Mouse (Mus musculus) lung, postnatal 10 days (tissue): ENCODE data around the gene Gm4846.
"Not testable (repeated sequence)": the region's sequence is repeated elsewhere in the genome, so short reads cannot be mapped to it uniquely, and the experiment has no call there.

Experiments
- DNase-seq: peaks from one replicate; pipeline ENCODE4 v3.0.0; 2021

Gene Gm4846

DNA sequence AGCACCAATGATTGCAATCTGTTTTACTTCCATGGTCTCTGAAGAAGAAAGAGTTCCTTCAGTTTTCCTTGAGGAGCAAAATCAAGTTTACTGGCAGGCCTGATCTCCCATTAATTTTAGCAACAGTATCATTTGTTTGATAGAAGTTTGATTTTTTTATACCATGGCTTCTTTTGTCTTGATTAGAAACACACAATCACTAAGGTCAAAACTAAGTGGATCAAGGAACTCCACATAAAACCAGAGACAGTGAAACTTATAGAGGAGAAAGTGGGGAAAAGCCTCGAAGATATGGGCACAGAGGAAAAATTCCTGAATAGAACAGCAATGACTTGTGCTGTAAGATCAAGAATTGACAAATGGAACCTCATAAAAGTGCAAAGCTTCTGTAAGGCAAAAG is at the start of gene Gm4846:
Gene Gm4846 (minus strand): TSS at position 101 of the 400 bp plus-strand sequence.
- DNase-seq = not testable (repeated sequence)

DNA sequence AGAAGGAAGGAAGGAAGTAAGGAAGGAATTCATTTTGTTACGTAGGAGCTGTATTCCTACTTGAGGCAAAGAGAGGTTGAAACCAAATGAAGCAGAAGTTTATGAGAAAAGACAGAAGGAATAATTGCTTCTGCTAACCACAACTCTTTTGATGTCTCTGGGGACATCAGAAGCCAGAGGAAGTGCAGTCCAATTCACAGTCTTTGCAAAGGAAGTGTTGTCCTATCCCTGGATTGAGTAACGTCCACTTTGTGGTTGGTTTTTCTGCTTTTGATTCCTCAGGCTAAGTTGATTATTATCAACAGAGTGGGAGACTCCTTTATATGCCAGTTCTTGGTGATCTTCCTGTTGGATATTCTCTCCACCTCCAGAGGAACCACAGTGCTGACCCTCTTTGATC is 34.1 kb upstream of the Gm4846 start:
- not testable (repeated sequence) for DNase-seq

DNA sequence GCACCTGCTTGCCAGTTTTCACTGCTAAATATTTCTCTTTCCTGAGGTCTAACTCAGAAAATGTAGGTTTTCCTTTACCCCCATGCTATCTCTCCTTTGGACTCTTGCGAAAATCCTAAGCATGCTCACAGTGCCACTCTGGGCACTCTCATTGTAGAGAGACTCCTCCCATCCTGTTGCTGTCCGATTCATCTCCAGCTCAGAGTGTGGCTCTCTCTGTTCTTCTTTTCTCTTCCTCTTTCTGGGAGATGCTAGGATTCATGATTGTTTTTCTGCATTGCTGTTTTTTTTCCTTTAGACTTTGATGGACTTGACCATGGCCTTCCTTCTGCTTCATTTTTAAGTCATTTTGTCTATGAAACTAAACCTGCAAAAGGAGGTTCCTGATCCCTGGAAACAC is 27.3 kb upstream of the Gm4846 start:
- DNase-seq = not testable (repeated sequence)

DNA sequence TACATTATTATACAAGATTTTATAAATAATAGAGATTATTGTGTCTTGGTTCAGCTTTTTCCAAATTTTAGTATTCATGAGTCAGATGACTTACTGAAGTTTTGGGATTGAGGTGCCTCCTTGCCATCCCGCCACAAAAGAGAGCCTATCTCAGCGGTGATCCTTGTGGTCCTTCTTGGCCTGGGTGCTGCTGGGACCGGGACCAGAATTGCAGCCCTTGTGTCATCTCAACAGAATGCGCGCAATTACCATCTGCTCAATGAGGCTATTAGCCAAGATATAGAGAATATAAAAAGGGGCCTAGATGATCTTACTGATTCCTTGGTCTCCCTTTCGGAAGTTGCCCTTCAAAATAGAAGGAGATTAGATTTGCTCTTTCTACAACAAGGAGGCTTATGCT is 22.2 kb upstream of the Gm4846 start:
- DNase-seq = not testable (repeated sequence)

DNA sequence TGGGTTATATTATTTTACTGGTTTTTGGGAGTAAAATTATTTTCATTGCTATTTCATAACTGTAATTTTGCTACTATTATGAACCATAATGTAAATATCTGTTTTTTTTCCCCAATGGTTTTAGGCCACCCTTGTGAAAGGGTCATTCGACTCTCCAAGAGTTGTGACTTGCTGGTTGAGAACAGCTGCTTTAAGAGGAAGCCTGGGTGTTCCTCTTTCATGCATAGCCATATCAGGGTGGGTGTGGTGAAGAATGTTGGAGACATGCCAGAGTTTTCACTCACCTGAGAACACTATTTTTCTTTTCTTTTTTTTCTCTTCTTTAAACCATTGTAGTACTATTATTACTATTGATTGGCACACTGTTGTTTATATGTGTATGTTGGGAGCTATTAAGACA is 19.2 kb upstream of the Gm4846 start:
- DNase-seq = no peak

DNA sequence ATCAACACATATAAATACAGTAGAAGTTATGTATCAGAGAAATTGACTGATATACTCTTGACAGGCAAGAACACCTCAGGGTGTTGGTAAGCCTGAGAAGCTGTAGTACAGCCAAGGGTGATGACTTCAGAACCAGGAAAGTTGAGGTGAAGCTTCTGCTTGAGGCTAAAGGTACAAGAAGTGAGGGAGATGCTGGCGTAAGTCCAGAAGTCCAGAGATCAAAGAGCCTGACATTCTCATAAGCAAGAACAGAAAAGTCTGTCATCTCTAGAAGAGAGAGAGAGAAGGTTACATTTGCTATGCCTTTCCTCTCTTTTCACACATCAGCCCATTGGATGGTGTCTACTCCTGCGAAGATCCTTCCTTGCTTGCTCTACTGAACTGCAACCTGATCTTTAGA is 6.8 kb upstream of the Gm4846 start:
- DNase-seq = not testable (repeated sequence)

DNA sequence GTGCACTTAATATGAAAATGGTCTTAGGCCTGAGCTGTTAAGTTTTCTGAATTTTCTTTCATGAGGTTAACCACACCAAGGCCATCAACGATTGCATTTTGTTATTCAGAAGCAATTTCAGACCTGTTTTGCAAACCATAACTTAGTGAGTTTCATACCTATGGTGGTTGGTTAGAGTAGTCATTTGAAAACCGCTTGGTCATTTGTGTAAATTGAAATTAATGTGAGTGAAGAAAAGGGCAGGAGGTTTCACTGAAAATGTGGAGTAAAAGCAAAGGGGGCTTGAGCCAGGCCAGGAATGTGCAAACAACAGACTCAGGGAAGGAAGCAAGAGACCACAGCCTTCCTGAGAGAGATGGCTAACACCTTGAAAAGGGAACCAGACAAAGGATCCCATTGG is 17.9 kb downstream of the Gm4846 start:
- DNase-seq = no peak

DNA sequence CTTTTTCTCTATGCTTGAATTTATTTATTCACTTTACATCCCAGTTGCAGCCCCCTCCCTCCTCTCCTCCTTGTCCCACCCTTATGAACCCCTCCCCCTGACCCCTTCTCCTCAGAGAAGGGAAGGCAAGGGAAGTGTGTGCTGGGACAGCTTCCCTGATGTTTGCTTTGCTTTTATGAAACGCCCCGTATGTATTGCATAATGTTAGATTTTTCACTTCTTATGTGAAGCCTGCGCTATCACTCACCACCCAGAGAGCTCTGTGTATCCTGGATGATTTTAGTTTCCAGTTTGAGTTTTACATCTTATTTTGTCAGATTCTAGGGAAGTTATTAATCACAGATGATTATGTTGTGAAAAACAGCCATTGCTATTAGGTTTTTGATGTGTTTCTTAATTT is 30.2 kb downstream of the Gm4846 start:
- no peak for DNase-seq

DNA sequence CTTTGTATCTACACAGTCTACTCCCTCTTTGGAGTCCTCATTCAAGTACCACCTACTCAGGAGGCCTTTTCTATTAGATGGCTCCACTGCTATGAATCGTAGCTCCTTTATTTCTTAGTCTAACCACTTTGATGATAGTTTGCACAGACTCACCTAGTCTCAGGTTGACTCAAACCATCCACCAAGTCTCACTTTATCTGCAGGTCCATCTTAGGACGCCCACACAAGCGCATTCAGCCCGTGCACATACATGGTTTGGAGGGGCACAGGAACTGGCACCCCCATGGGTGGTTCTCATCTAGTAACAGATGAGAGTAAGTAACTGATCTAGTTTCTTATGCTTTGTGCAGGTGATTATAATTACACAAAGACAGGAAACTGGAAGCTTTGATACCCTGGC is 34.8 kb downstream of the Gm4846 start:
- no peak for DNase-seq

DNA sequence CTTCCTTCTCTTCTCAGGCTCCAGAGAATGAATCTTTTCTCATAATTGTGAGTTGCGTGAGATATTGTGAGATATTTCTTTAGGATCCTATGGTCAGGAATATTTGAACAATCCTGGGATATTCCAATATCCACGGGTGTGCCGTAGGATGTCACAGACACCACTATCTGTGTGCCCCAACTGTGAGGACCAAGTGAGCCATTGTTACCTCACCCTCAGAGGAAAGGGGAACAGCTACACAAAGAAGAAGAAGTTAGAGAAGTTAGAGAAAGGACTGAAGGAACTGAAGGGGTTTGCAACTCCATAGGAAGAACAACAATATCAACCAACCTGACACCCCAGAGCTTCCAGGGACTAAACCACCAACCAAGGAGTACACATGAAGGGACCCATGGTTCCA is 55.4 kb downstream of the Gm4846 start:
- no peak for DNase-seq

DNA sequence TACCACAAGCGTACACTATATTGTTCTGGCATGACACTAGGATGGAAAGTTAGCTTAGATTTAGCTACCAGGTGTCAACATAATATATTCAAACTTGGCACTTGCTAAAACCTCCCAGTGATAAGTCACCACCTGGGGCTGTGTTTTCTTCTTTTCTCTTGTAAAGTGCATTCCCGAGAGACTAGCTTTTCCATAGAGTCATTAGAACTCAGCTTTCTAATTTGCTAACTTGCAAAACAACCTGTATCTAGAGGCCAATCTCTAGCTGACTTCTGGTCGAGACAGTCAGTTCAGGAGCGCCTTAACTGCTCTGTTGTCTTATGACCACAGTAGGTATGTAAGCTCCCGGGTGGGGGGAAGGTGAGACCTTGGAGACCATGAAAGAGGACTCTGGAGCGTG is 58.0 kb downstream of the Gm4846 start:
- DNase-seq = no peak
